Mouse (Mus musculus) forebrain, embryonic 16.5 days (tissue): Measurements from ENCODE around the gene Ccdc157. TPM values are rescaled to one million over a fixed set of nuclear protein-coding genes. Genes with fewer than 3 reads are reported as not detected.
"Not testable (repeated sequence)": the region's sequence is repeated elsewhere in the genome, so short reads cannot be mapped to it uniquely, and the experiment has no call there.

Source experiments
- ATAC-seq: fragments of 200-750 bp; cut with Nextera tagmentation; 2 replicates; pipeline ENCODE4 v1.8.0; 2017; ENCODE audit warnings: mild to moderate bottlenecking, moderate library complexity
- H3K27ac ChIP-seq: fragments of 300-500 bp; sonication (generic); 2 replicates; pipeline ENCODE4 v1.5.1; 2014; ENCODE audit warnings: low read length, control low read depth
- H3K27me3 ChIP-seq: fragments of 300-500 bp; sonication (generic); replicated peaks from 2 replicates; pipeline ENCODE4 v1.6.1; 2014; ENCODE audit warnings: low read length; ENCODE audit not compliant: control insufficient read depth, insufficient read depth
- H3K36me3 ChIP-seq: fragments of 300-500 bp; sonication (generic); 2 replicates; pipeline ENCODE4 v1.6.1; 2014; ENCODE audit not compliant: control insufficient read depth, insufficient read depth
- H3K4me1 ChIP-seq: fragments of 300-500 bp; sonication (generic); replicated peaks from 2 replicates; pipeline ENCODE4 v1.6.1; 2014; ENCODE audit warnings: low read length; ENCODE audit not compliant: control insufficient read depth, insufficient read depth
- H3K4me2 ChIP-seq: fragments of 300-500 bp; sonication (generic); 2 replicates; pipeline ENCODE4 v1.6.1; 2014; ENCODE audit warnings: mild to moderate bottlenecking, low read length, control low read depth
- H3K4me3 ChIP-seq: fragments of 300-500 bp; sonication (generic); replicated peaks from 2 replicates; pipeline ENCODE4 v1.5.1; 2014; ENCODE audit warnings: mild to moderate bottlenecking, low read length, control low read depth
- H3K9ac ChIP-seq: fragments of 300-500 bp; sonication (generic); replicated peaks from 2 replicates; pipeline ENCODE4 v1.6.1; 2014; ENCODE audit warnings: low read depth, low read length, control low read depth
- H3K9me3 ChIP-seq: fragments of 300-500 bp; sonication (generic); 2 replicates; pipeline ENCODE4 v1.6.1; 2016; ENCODE audit warnings: low read length; ENCODE audit not compliant: control insufficient read depth
- WGBS: fragments of 180-500 bp; shearing (Covaris S2); extraction: QIAGEN DNeasy Blood & Tissue Kit; methylation state at CpG from one replicate; pipeline ENCODE4 v1.1.7; 2014; 5-methylcytosine and 5-hydroxymethylcytosine counted together
- polyA plus RNA-seq: library from polyadenylated mRNA; unstranded; fragments of >200 nt; fragmentation: Nextera tagmentation; extraction: Ambion mirVana; gene quantifications from 2 replicates; pipeline ENCODE4 v1.2.1, GENCODE M21; 2015

The Ccdc157 gene
- polyA plus RNA-seq, 1 experiment from 2014 or later: 8.0 TPM

DNA sequence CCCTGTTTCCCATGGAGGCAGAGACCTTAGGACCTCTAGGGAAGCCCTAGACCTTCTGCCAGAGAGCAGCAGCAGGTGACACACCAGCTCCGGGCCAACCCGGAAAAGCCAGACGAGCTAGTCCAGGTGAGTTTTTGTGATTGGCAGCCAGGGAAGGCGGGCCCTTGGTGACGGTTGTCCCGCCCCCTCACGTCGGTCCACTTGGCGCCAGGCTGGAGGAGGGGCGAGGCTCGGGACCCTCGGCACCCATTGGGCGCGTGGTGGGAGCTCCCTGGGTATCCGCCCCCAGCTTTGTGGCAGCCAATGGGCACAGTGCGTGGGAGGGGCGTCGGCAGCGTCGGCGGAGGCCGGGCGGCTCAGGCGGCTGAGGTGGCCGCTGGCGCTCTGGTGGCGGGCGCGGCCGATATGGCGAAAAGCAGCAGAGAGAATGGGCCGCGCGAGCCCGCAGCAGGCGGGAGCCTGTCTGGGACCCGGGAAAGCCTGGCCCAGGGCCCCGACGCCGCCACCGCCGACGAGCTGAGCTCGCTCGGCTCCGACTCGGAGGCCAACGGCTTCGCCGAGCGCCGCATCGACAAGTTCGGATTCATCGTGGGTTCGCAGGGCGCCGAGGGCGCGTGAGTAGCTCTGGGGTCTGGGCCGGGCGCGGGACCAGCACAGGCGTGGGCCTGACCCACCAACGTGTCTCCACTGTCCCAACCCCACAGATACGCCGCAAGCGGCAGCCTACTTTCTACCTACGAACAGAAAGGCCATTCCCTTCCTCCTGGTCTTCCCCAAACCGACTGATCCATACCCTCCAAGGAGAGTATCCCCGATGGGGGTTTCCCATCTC, 26.6 kb upstream of the Ccdc157 start, which contains the start of gene Tbc1d10a:
Gene Tbc1d10a, plus strand, starts transcription at position 304 of the 832 bp plus-strand sequence.
- no peaks in the 10 kb centered on the region for H3K27me3 ChIP-seq
- no peaks in the 10 kb centered on the region for H3K9me3 ChIP-seq
- H3K27ac ChIP-seq: peak within 1 kb of the TSS; percentile 45; the same call in 1 of the 2 replicates
- under 1% methylated on average over 71 of the region's 71 CpGs for WGBS
- H3K4me2 ChIP-seq: peak within 1 kb of the TSS; percentile 88
- H3K4me1 ChIP-seq: peaks cover 11% of the 10 kb centered on the region
- peaks cover 10% of the 10 kb centered on the region for H3K36me3 ChIP-seq
- peak within 1 kb of the TSS; percentile 81 for H3K9ac ChIP-seq
- ATAC-seq: peak; percentile 99
- peak within 1 kb of the TSS; percentile 78 for H3K4me3 ChIP-seq

DNA sequence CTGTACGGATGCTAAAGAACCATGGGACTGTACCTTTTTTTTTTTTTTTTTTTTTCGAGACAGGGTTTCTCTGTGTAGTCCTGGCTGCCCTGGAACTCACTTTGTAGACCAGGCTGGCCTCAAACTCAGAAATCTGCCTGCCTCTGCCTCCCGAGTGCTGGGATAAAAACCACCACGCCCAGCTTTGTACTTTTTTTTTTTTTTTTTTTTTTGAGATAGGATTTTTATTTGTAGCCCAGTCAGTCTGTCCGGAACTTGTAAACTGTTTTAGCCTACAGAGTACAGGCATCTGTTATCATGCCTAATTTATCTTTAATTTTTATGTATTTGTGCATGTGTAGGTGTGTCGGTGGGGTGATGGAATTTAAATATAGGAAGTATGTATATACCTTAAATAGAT, 25.4 kb upstream of the Ccdc157 start:
- peaks cover 22% of the 10 kb centered on the region for H3K36me3 ChIP-seq
- H3K27ac ChIP-seq, H3K27me3 ChIP-seq, H3K4me3 ChIP-seq, H3K9ac ChIP-seq, ATAC-seq, H3K4me2 ChIP-seq, H3K9me3 ChIP-seq: not testable (repeated sequence)
- peaks cover 11% of the 10 kb centered on the region for H3K4me1 ChIP-seq
- 90% methylated on average over 6 of the region's 6 CpGs for WGBS

DNA sequence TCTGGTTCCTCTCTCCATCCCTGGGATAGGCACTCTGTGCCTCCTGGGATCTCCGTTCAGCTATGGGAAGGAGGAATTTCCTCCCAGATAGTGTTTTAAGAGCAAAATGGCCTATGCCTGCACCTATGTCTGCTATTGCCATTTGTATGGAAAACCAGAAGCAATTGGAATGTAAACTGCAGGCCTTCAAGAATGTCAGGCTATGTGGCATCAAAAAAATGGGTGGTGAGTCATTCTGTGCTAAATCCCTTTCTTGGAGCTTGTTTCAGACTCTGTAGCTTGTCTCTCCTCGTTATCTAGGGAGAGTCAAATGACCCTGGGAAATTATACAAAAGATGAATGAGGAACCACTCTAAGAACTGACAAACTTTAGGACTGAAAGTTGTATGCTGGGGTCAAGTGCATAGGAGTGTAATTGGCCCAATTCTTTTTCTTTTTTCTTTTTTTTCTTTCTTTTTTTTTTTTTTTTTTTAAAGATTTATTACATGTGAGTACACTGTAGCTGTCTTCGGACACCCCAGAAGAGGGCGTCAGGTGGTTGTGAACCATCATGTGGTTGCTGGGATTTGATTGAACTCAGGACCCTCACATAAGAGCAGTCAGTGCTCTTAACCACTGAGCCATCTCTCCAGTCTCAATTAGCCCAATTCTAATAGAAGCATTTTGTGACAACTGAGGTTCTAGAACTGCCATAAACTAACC, 24.3 kb upstream of the Ccdc157 start:
- no peak for ATAC-seq
- Histone ChIP-seq H3K4me3 (no peak overlapping the region), H3K36me3 (peaks cover 33% of the 10 kb centered on the region), H3K4me2 (no peak overlapping the region), H3K27me3 (no peaks in the 10 kb centered on the region), H3K27ac (no peak overlapping the region), H3K9ac (no peak overlapping the region), H3K9me3 (no peaks in the 10 kb centered on the region), H3K4me1 (peaks cover 9% of the 10 kb centered on the region)
- WGBS: 60% methylated on average over 4 of the region's 4 CpGs

DNA sequence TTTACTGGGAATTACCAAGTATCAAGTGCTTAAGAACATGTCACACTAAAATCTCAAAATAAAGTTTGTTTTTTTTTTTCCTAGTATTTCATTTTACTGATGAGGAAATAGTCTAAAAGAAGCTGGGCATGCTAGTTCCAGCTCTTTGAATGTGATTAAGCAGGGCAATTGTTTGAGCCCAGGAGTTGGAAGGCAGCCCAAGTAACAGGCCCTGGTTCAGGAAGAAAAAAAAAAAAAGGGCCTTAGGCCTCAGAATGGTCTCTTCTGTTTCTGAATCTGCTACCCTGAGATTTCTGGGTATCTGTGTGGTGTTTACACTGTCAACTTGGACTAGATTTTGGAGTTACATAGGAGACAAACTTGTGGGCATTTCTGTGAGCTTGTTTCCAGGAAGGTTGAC, 23.4 kb upstream of the Ccdc157 start:
- no peak overlapping the region for H3K9ac ChIP-seq
- H3K36me3 ChIP-seq: peaks cover 35% of the 10 kb centered on the region
- no peak overlapping the region for H3K4me3 ChIP-seq
- ATAC-seq: no peak
- peaks cover 9% of the 10 kb centered on the region for H3K4me1 ChIP-seq
- H3K27me3 ChIP-seq: no peaks in the 10 kb centered on the region
- no peak overlapping the region for H3K4me2 ChIP-seq
- no peak overlapping the region for H3K27ac ChIP-seq
- no peaks in the 10 kb centered on the region for H3K9me3 ChIP-seq

DNA sequence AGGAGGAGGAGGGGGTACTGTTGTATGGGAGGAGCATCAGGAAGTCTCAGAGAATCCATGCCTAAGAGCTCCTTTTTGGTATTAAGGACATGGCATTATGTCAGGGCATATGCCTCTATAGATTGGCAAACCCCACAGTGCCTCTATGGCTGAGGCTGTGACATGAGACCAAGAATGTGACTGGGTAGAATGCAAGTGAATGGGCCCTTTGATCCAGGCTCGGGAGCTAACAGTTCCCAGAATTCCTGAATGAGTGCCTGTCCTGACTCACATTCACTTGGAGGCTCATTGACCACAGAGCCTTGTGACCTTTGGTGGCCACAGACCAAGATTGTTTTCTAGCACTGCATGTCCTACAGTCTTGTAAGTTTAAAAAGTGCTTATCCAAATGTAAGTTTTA, 22.0 kb upstream of the Ccdc157 start:
- no peaks in the 10 kb centered on the region for H3K9me3 ChIP-seq
- H3K27ac ChIP-seq: no peak overlapping the region
- 14% methylated on average over 1 of the region's 1 CpGs for WGBS
- H3K4me3 ChIP-seq: no peak overlapping the region
- H3K4me2 ChIP-seq: no peak overlapping the region
- no peak overlapping the region for H3K9ac ChIP-seq
- peaks cover 49% of the 10 kb centered on the region for H3K36me3 ChIP-seq
- no peak for ATAC-seq
- peaks cover under 1% of the 10 kb centered on the region; the same call in 1 of the 2 replicates for H3K4me1 ChIP-seq
- H3K27me3 ChIP-seq: no peaks in the 10 kb centered on the region

DNA sequence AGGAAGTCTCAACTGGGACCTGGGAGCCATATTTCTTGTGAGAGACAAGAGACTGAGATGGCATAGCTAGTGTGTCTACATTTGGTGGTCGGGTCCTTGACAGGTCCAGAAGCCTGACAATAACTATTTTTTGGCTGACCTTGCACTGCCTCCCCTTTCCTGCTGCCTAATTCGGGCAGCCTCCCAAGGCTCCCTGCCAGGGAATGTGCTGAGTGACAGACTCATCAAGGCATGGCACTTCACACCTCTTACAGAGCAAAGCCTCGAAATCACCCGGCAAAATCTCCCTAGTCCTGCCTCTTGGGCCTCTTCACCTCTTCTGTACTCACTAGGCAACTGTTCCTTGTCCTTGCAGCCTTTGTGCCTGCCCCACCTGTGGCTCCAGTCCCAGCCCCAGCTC, 17.6 kb upstream of the Ccdc157 start:
- H3K4me2 ChIP-seq: no peak overlapping the region
- H3K9me3 ChIP-seq: no peaks in the 10 kb centered on the region
- peaks cover 84% of the 10 kb centered on the region for H3K36me3 ChIP-seq
- no peak overlapping the region for H3K9ac ChIP-seq
- no peak overlapping the region for H3K27ac ChIP-seq
- H3K4me1 ChIP-seq: no peaks in the 10 kb centered on the region; the same call in 1 of the 2 replicates
- no peak overlapping the region for H3K4me3 ChIP-seq
- ATAC-seq: no peak
- H3K27me3 ChIP-seq: no peaks in the 10 kb centered on the region
- WGBS: 50% methylated on average over 4 of the region's 4 CpGs

DNA sequence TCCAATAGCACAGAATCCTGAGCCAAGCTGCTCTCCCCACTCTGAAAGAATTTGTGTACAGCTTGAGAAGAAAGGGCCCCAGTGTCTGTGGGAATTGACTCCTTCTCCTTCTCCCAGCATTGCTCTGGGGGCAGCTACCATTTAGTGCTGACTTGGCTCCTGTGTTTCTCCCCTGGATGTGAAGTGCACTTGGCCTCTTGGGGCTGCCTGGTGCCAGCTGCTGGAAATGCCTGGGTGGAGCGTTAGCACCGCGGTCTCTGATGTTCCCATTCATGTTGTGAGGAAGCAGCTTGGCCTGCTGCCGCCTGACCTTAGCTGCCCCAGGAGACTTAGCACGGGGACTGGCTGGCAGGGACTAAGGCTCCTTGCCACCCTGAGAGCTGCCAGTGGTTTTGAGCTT, 14.5 kb upstream of the Ccdc157 start:
- WGBS: 87% methylated on average over 5 of the region's 5 CpGs
- Histone ChIP-seq H3K27me3 (no peaks in the 10 kb centered on the region), H3K4me2 (no peak overlapping the region), H3K9me3 (no peaks in the 10 kb centered on the region), H3K27ac (no peak overlapping the region), H3K4me1 (no peaks in the 10 kb centered on the region), H3K4me3 (no peak overlapping the region), H3K9ac (no peak overlapping the region), H3K36me3 (peaks cover 75% of the 10 kb centered on the region)
- ATAC-seq: 0 out of 2 replicates have a peak, but pooled peaks have one; percentile 31

DNA sequence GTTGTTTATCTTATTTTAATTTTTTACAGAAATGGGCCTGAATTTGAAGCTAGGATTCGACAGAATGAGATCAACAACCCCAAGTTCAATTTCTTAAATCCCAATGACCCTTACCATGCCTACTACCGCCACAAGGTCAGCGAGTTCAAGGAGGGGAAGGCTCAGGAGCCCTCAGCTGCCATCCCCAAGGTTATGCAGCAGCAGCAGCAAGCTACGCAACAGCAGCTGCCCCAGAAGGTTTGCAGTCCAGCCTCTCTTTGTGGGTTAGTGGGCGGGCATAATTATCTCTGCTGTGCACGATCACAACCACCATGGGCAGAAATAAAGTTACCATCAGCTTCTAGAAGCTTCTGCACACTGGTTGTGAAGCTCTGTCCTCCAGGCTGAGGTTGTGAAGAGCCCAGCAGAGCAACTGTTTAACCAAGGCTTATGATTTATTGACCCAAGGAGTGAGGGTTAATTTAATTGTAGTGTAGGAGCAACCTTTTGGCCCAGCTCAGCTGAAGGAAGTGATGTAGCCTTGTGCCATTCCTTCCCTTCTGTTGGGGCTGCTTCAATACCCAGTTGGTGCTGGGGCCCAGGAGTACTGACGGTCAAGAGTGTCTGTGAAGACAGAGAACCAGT, 6.5 kb upstream of the Ccdc157 start:
- H3K4me1 ChIP-seq: peaks cover 25% of the 10 kb centered on the region
- no peak overlapping the region for H3K4me3 ChIP-seq
- 92% methylated on average over 7 of the region's 7 CpGs for WGBS
- no peaks in the 10 kb centered on the region for H3K27me3 ChIP-seq
- no peak for ATAC-seq
- no peak overlapping the region for H3K9ac ChIP-seq
- H3K9me3 ChIP-seq: no peaks in the 10 kb centered on the region
- no peak overlapping the region for H3K27ac ChIP-seq
- peaks cover 47% of the 10 kb centered on the region for H3K36me3 ChIP-seq
- H3K4me2 ChIP-seq: no peak overlapping the region

DNA sequence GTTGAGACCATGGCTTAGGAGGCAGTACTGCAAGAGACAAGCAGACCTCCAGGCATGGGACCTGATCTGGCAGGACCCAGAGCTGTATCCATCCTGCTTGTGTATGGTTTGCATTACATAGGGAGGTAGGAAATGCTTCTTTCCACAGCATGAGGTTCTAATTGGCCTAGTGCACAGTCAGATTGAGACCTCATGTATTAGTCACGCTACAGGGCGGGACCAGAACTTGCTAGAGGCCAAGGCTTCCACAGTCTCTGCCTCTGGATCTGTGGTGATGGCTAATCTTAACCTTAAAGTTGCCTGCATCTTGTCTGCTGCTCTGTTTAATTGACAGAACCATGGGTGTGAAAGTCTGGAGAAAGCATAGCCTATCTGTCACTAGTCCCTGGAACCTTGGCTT, 4.6 kb upstream of the Ccdc157 start:
- no peaks in the 10 kb centered on the region for H3K9me3 ChIP-seq
- H3K9ac ChIP-seq: no peak overlapping the region
- no peak overlapping the region for H3K4me3 ChIP-seq
- H3K4me2 ChIP-seq: no peak overlapping the region
- H3K27me3 ChIP-seq: no peaks in the 10 kb centered on the region
- peaks cover 36% of the 10 kb centered on the region for H3K36me3 ChIP-seq
- no peak for ATAC-seq
- 89% methylated on average over 2 of the region's 2 CpGs for WGBS
- H3K4me1 ChIP-seq: peaks cover 36% of the 10 kb centered on the region
- H3K27ac ChIP-seq: no peak overlapping the region
